Mouse (Mus musculus) midbrain, embryonic 14.5 days (tissue): ENCODE measurements around the gene Azin2. TPM values are rescaled to one million over a fixed set of nuclear protein-coding genes. Genes with fewer than 3 reads are reported as not detected.
A peak's percentile ranks its signal among the peaks of the same experiment; 100 is the strongest.

ENCODE experiments used
- ATAC-seq: fragments of 200-750 bp; cut with Nextera tagmentation; 2 replicates; pipeline ENCODE4 v1.8.0; 2017; ENCODE audit warnings: moderate number of reproducible peaks, moderate library complexity; ENCODE audit not compliant: low FRiP score, low TSS enrichment
- DNase-seq: peaks from one replicate; pipeline ENCODE4 v3.0.0-alpha.2; 2015
- H3K27ac ChIP-seq: fragments of 300-500 bp; sonication (generic); replicated peaks from 2 replicates; pipeline ENCODE4 v1.5.1; 2014; ENCODE audit warnings: mild to moderate bottlenecking, low read depth, low read length, moderate library complexity
- H3K27me3 ChIP-seq: fragments of 300-500 bp; sonication (generic); 2 replicates; pipeline ENCODE4 v1.6.1; 2014; ENCODE audit warnings: low read length, control low read depth, mixed read lengths; ENCODE audit not compliant: control insufficient read depth, insufficient read depth
- H3K36me3 ChIP-seq: fragments of 300-500 bp; sonication (generic); 2 replicates; pipeline ENCODE4 v1.6.1; 2014; ENCODE audit warnings: low read length, control low read depth; ENCODE audit not compliant: control insufficient read depth, insufficient read depth
- H3K4me1 ChIP-seq: fragments of 300-500 bp; sonication (generic); 2 replicates; pipeline ENCODE4 v1.6.1; 2014; ENCODE audit warnings: mild to moderate bottlenecking, antibody characterized with exemption, low read length, control low read depth; ENCODE audit not compliant: control insufficient read depth, insufficient read depth
- H3K4me2 ChIP-seq: fragments of 300-500 bp; sonication (generic); 2 replicates; pipeline ENCODE4 v1.6.1; 2014; ENCODE audit warnings: mild to moderate bottlenecking, low read length, moderate library complexity
- H3K4me3 ChIP-seq: fragments of 300-500 bp; sonication (generic); replicated peaks from 2 replicates; pipeline ENCODE4 v1.5.1; 2014; ENCODE audit warnings: low read depth, low read length
- H3K9ac ChIP-seq: fragments of 300-500 bp; sonication (generic); replicated peaks from 2 replicates; pipeline ENCODE4 v1.6.1; 2014; ENCODE audit warnings: mild to moderate bottlenecking, low read length, moderate library complexity
- H3K9me3 ChIP-seq: fragments of 300-500 bp; sonication (generic); 2 replicates; pipeline ENCODE4 v1.6.1; 2016; ENCODE audit warnings: low read length, control low read depth, mixed read lengths; ENCODE audit not compliant: control insufficient read depth
- WGBS: fragments of 180-500 bp; shearing (Covaris S2); extraction: QIAGEN DNeasy Blood & Tissue Kit; methylation state at CpG from one replicate; pipeline ENCODE4 v1.1.7; 2014; 5-methylcytosine and 5-hydroxymethylcytosine counted together
- polyA plus RNA-seq: library from polyadenylated mRNA; unstranded; fragments of >200 nt; fragmentation: Nextera tagmentation; extraction: Ambion mirVana; gene quantifications from 2 replicates; pipeline ENCODE4 v1.2.1, GENCODE M21; 2014

Azin2 gene
- polyA plus RNA-seq, 1 experiment from 2014 or later, result 18.0 TPM

DNA sequence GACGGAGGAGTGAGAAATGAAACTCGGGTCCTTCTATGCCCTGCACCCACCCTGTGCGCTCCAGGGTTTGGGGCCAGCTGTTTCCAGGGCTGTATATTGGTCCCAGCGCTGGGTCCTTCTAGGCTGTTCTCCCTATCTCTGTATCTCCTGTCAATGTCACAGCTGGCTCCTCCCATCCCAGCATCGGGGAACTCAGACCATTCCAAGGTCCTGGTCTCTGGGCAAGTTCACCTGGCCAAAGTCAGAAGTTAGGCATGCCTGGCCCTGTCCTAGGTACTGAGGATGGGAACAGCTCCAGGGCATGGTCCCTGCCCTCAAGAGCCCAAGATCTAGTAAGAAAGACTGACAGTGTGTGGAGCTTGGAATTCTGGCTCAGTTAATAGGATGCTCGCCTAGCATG, 70.5 kb downstream of the Azin2 start:
- Histone ChIP-seq H3K4me2 (no peak overlapping the region), H3K9me3 (no peaks in the 10 kb centered on the region), H3K27me3 (no peaks in the 10 kb centered on the region), H3K4me1 (peaks cover 18% of the 10 kb centered on the region), H3K9ac (no peak overlapping the region), H3K36me3 (0 out of 2 replicates have a peak, but pooled peaks cover 2% of the 10 kb centered on the region), H3K4me3 (no peak overlapping the region), H3K27ac (no peak overlapping the region)
- 85% methylated on average over 6 of the region's 6 CpGs for WGBS
- ATAC-seq (no peak), DNase-seq (no peak)

DNA sequence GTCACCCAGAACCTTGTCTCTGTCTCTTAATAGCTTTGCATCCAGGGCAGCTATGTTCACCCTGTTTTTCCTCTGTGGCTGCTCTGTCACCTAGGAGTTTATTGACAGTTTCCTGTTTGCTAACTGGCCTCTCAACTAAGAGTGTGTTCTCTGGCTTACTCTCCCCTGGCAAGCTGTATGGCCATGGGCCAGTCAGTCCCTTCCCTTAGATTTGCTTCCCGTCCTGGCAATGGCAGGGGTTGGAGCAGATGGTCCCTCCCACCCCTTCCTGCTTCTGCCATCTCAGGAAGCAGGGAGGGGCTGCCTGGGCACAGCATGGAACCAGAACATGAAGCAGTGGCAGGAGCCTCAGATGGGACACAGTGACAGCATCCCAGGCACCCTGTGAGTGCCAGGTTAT, 71.1 kb downstream of the Azin2 start:
- no peaks in the 10 kb centered on the region for H3K27me3 ChIP-seq
- 26% methylated on average over 1 of the region's 1 CpGs for WGBS
- no peak overlapping the region for H3K27ac ChIP-seq
- no peak overlapping the region for H3K4me2 ChIP-seq
- H3K4me1 ChIP-seq, result peaks cover 24% of the 10 kb centered on the region
- H3K9me3 ChIP-seq, result no peaks in the 10 kb centered on the region
- H3K36me3 ChIP-seq, result 0 out of 2 replicates have a peak, but pooled peaks cover 2% of the 10 kb centered on the region
- H3K4me3 ChIP-seq, result no peak overlapping the region
- DNase-seq (no peak), ATAC-seq (no peak)
- H3K9ac ChIP-seq, result no peak overlapping the region

GRCm38 (mm10) chr4:128889752-128890630, 72.3 kb downstream of the Azin2 start:
- ATAC-seq (no peak), DNase-seq (no peak)
- no peak overlapping the region for H3K27ac ChIP-seq
- WGBS, result 91% methylated on average over 12 of the region's 12 CpGs
- H3K27me3 ChIP-seq, result no peaks in the 10 kb centered on the region
- H3K36me3 ChIP-seq, result 0 out of 2 replicates have a peak, but pooled peaks cover 2% of the 10 kb centered on the region
- H3K9ac ChIP-seq, result no peak overlapping the region
- no peak overlapping the region for H3K4me2 ChIP-seq
- no peaks in the 10 kb centered on the region for H3K9me3 ChIP-seq
- peaks cover 26% of the 10 kb centered on the region for H3K4me1 ChIP-seq
- no peak overlapping the region for H3K4me3 ChIP-seq

GRCm38 (mm10) chr4:128888436-128888990, 73.7 kb downstream of the Azin2 start:
- Histone ChIP-seq H3K4me1 (peaks cover 33% of the 10 kb centered on the region), H3K4me3 (no peak overlapping the region), H3K9me3 (no peaks in the 10 kb centered on the region), H3K36me3 (0 out of 2 replicates have a peak, but pooled peaks cover 2% of the 10 kb centered on the region), H3K27me3 (no peaks in the 10 kb centered on the region), H3K4me2 (no peak overlapping the region), H3K27ac (no peak overlapping the region), H3K9ac (no peak overlapping the region; the same call in 1 of the 2 replicates)
- DNase-seq, result no peak
- ATAC-seq, result no peak
- WGBS, result 90% methylated on average over 6 of the region's 6 CpGs

DNA sequence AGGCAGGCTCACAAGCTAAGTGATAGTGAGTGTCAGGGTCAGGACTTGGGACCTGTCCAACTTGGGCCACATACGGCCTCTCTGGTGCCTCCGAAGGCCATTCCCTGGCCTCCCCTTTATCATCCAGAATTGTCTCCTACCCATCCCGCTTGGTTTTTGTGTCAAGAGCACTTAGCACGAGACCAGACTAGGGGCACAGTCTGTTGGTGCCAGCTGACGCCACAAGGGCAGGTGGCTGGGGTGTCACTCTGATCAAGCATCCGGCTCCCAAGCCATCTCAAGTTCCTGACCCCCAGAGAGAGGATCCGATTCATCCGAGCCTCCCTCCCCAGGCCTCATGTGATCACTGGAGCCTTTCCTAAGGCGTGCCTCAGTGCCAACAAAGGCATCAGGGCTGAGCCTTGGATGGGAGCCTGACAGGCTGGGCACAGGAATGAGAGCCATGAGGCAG, 74.6 kb downstream of the Azin2 start:
- Histone ChIP-seq H3K9ac (peak overlapping the region; percentile 23; the same call in 1 of the 2 replicates), H3K4me3 (no peak overlapping the region), H3K4me1 (peaks cover 36% of the 10 kb centered on the region), H3K4me2 (0 out of 2 replicates have a peak overlapping the region, but pooled peaks have one; percentile 3), H3K27ac (peak overlapping the region; percentile 41), H3K27me3 (no peaks in the 10 kb centered on the region), H3K9me3 (no peaks in the 10 kb centered on the region), H3K36me3 (0 out of 2 replicates have a peak, but pooled peaks cover 2% of the 10 kb centered on the region)
- 31% methylated on average over 9 of the region's 9 CpGs for WGBS
- peak; percentile 55 for DNase-seq
- ATAC-seq, result no peak

- Histone ChIP-seq H3K27ac (no peak overlapping the region), H3K4me2 (peak overlapping the region; percentile 33), H3K27me3 (no peaks in the 10 kb centered on the region), H3K36me3 (0 out of 2 replicates have a peak, but pooled peaks cover 2% of the 10 kb centered on the region), H3K4me1 (peaks cover 37% of the 10 kb centered on the region), H3K9me3 (no peaks in the 10 kb centered on the region), H3K9ac (no peak overlapping the region), H3K4me3 (no peak overlapping the region)
- DNase-seq (no peak), ATAC-seq (no peak)
- WGBS, result 66% methylated on average over 10 of the region's 10 CpGs
These were observed 75.2 kb downstream of the Azin2 start for GRCm38 (mm10) chr4:128887026-128887425.

DNA sequence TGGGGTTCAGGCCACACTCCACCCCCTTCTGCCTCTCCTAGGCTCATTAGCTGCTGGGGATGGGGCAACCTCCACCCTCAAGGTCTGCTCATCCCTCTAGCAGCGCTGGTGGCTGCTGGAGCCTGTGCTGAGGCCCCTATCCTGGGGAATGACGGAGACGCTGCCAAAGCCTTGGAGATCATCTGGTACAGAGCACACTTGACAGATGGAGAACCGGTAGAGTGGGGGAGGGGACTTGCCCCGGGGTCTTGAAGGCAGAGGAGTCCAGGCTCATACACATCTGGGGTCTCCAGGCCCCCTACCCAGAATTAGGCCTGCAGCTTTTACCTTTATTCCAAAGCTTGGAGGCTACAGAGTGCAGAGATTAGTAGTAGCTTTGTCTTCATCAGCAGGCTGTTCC, 75.7 kb downstream of the Azin2 start:
- H3K27ac ChIP-seq, result no peak overlapping the region

DNA sequence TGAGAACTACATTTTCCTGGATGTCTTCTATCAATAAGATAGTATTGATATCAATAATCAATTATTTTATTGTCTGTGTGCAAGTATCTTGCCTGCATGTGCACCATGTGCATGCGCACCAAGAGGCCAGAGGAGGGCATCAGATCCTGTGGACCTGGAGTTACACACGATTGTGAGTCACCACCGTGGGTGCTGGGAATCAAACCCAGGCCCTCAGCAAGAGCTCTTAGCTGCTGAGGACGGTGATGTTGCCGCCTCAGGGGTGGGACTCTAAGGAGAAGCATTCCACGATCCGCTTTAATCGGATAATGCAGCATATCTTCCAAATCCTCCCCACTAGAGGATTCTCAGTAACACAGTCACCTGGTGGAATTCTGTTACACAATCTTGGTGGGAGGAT, 76.7 kb downstream of the Azin2 start:
- Histone ChIP-seq H3K9ac (no peak overlapping the region), H3K36me3 (0 out of 2 replicates have a peak, but pooled peaks cover 2% of the 10 kb centered on the region), H3K27me3 (no peaks in the 10 kb centered on the region), H3K4me1 (peaks cover 37% of the 10 kb centered on the region), H3K9me3 (no peaks in the 10 kb centered on the region), H3K27ac (no peak overlapping the region), H3K4me2 (peak overlapping the region; percentile 95; the same call in 1 of the 2 replicates), H3K4me3 (no peak overlapping the region)
- no peak for ATAC-seq
- 92% methylated on average over 8 of the region's 8 CpGs for WGBS
- DNase-seq, result no peak

More for the DNA sequence above, 75.7 kb downstream of the Azin2 start:
- 33% methylated on average over 5 of the region's 5 CpGs for WGBS
- Histone ChIP-seq H3K9me3 (no peaks in the 10 kb centered on the region), H3K9ac (no peak overlapping the region), H3K36me3 (0 out of 2 replicates have a peak, but pooled peaks cover 2% of the 10 kb centered on the region), H3K4me3 (no peak overlapping the region), H3K4me2 (peak overlapping the region; percentile 33), H3K27me3 (no peaks in the 10 kb centered on the region), H3K4me1 (peaks cover 37% of the 10 kb centered on the region)
- ATAC-seq, result no peak
- DNase-seq, result no peak
